Mouse (Mus musculus) adipocyte (in vitro differentiated cells): ENCODE measurements at regions not wholly inside any gene's neighbourhood (a gene's known extent, or its start where the extent isn't known, plus 50 kb on each side); places are given as distances from the start of the nearest gene placed in this dataset.

Experiments used
- DNase-seq: peaks from one replicate; pipeline ENCODE4 v3.0.0-alpha.2; 2016; ENCODE audit warnings: low spot score

GRCm38 (mm10) chr1:177616335-177617239 lies 113.0 kb upstream of the 1700016C15Rik start:
- DNase-seq, result no peak

GRCm38 (mm10) chr1:177620501-177621099 lies 109.0 kb upstream of the 1700016C15Rik start:
- no peak for DNase-seq

GRCm38 (mm10) chr1:177621854-177622590 lies 107.6 kb upstream of the 1700016C15Rik start:
- no peak for DNase-seq

- DNase-seq, result peak; percentile 54
Measured at GRCm38 (mm10) chr1:177623304-177623726, 106.3 kb upstream of the 1700016C15Rik start.

- DNase-seq, result no peak
Measured at GRCm38 (mm10) chr1:177623735-177624134, 105.9 kb upstream of the 1700016C15Rik start.

GRCm38 (mm10) chr1:177627814-177628213 lies 101.8 kb upstream of the 1700016C15Rik start:
- DNase-seq, result peak; percentile 8

- no peak for DNase-seq
Measured at GRCm38 (mm10) chr1:177633966-177634602, 95.5 kb upstream of the 1700016C15Rik start.

GRCm38 (mm10) chr1:177637061-177637460 lies 92.6 kb upstream of the 1700016C15Rik start:
- no peak for DNase-seq

- no peak for DNase-seq
Measured at GRCm38 (mm10) chr1:177638381-177638780, 91.2 kb upstream of the 1700016C15Rik start.

GRCm38 (mm10) chr1:177639931-177640846 lies 89.4 kb upstream of the 1700016C15Rik start:
- no peak for DNase-seq

GRCm38 (mm10) chr1:177642712-177643467 lies 86.7 kb upstream of the 1700016C15Rik start:
- DNase-seq, result no peak

- no peak for DNase-seq
Measured at GRCm38 (mm10) chr1:177643662-177644061, 86.0 kb upstream of the 1700016C15Rik start.

GRCm38 (mm10) chr1:177644214-177644613 lies 85.4 kb upstream of the 1700016C15Rik start:
- DNase-seq, result no peak

GRCm38 (mm10) chr1:177645327-177645726 lies 84.3 kb upstream of the 1700016C15Rik start:
- DNase-seq, result no peak

- DNase-seq, result no peak
Measured at GRCm38 (mm10) chr1:177645897-177646535, 83.6 kb upstream of the 1700016C15Rik start.

- DNase-seq, result no peak
Measured at GRCm38 (mm10) chr1:177647876-177648275, 81.7 kb upstream of the 1700016C15Rik start.

- peak; percentile 42 for DNase-seq
Measured at GRCm38 (mm10) chr1:177648974-177649373, 80.6 kb upstream of the 1700016C15Rik start.

- DNase-seq, result no peak
Measured at GRCm38 (mm10) chr1:177651219-177651618, 78.4 kb upstream of the 1700016C15Rik start.

- no peak for DNase-seq
Measured at GRCm38 (mm10) chr1:177663163-177663562, 66.5 kb upstream of the 1700016C15Rik start.
